Mouse (Mus musculus): ENCODE measurements around the gene B9d1. TPM values are rescaled to one million over a fixed set of nuclear protein-coding genes. Genes with fewer than 3 reads are reported as not detected.

Gene B9d1
- polyA plus RNA-seq, 2 experiments from 2014 or later: 2.7 to 4.5 TPM

DNA sequence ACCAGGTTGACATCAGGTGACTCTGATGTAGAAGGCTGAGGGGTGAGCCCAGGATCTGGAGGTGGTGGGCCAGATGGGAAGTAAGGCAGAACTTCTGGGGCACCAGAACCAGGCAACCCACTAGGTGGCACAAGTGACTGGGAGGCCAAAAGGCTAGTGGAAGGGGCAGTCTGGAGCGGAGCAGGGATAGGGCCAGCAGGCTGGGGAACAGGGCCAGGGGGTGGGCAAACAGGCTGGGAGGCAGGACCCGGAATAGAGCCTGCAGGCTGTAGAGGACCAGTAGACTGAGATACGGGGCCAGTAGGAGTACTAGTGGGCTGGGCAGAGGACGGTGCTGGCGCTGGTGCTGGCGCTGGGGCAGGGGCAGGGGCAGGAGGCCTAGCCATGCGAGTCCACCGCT, 15.1 kb upstream of the B9d1 start:
- no peak for ATAC-seq

DNA sequence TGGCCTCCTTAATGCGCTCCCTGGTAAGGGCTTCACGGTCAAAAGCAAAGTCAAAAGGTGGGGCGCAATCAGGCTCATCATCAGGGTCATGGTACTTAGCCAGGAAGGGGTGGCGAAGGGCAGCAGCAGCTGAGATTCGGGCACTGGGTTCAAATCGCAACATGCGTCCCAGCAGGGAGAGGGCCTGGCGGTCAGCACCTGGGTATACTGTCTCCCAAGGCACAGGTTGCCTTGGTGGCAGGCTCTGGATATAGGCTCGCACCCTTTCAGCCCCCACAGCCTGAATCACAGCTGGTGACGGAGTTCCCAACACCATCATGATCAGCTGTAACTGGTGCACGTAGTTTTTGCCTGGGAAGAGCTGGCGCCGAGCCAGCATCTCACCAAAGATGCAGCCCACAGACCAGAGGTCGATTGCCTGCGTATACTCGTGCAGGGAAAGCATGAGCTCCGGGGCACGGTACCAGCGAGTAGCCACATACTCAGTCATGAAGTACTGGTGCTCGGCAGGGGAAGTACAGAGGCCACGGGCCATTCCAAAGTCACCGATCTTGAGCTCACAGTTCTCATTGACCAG, 13.9 kb upstream of the B9d1 start:
- no peak for ATAC-seq

DNA sequence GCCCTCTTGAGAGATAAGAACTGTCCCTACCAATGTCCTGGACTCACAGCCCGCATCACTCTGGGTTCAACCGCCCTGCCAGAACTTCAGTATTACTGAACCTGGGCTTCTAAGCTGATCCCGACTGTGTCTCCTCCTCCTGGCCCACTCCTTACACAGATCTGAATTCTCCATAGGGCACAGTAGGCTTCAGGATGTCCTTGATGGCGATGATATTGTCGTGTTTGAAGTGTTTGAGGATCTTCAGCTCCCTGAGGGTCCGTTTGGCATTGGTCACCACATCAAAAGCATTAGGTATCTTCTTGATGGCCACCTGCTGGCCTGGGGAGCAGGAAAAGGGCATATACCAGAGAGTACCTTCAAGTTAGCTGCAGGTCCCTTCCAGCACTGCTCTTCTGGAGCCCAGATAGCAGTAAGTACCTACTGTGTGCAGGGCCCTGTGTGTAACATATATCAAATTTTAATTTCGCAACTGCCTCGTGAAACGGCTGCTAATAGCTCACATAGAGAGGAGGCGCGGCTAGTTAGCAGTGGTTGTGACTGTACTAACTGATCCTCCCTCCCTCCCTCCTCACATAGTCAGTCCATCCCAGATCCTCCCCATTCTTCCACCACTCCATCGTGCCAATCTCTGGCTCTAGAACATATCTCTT, 12.1 kb upstream of the B9d1 start:
- ATAC-seq: no peak

DNA sequence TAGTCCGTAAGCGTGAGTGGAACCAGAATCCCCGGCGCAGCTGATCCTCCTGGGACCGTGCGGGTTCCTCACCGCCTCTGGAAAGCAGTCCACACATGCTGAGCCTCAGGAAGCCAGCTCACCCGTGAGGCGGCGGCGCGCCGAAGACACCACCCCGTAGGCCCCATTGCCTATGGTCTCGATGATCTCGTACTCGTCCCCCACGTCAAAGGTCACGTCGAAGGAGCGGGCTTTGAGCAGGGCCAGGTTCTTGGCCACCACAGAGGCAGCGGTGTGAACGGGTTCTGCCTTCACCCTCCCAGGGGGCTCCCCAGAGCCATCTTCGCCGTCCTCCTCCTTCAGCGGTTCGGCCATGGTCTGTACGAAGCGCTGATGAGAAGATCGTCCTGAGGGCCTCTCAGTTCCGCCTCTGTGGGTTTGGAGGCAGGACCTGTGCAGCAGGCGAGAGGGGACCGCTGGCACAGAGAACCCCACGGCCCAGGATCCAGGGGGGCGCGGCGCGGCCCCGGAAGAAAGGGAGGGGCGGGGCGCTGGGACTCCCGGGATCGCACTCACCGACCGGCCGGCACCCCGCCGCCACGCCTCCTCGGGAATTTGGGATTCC, 11.3 kb upstream of the B9d1 start:
- ATAC-seq: peak; percentile 41

DNA sequence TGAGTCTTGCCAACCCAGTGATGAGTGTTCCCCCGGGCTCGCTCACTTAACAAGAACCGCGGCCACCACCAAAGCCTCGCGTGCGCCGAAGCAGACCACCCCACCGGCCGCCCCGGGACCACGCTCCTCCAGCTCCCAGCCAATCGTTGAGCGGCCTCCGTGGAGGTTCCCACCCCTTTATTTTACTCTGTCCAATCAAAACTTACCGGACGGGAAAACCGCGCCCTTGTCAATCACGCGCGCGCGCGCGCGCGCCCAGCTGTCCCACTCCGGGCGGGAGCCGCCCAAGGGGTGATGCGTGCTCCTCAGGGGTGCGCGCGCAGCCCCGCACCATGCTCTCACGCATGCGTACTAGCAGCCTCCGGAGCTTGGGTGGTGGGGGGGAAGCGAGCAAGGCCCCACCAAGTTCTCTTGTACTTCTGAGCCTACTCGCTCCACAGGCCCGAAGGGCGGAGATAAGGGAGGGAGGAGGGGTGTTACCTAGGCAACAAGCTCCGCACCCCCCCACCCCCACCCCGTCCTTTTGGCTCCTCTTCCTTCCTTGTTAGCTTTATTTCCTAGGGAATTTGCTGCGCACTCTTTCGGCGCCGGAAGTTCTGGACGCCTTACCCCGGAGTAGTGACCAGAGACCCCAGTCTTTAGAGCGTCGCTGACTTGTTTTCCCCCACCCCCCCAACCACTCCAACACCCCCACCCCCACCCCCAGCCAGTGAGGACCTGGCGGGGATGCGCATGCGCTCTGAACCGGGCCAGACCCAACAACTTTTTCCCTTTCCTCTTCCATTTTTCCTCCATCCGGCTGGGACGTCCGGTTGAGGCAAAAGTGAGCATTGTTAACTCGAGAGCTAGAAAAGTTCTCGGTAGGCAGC, 10.6 kb upstream of the B9d1 start, which contains the start of gene Mapk7:
Gene Mapk7, minus strand, starts transcription at position 278 of the 869 bp plus-strand sequence.
- ATAC-seq: peak; percentile 91

DNA sequence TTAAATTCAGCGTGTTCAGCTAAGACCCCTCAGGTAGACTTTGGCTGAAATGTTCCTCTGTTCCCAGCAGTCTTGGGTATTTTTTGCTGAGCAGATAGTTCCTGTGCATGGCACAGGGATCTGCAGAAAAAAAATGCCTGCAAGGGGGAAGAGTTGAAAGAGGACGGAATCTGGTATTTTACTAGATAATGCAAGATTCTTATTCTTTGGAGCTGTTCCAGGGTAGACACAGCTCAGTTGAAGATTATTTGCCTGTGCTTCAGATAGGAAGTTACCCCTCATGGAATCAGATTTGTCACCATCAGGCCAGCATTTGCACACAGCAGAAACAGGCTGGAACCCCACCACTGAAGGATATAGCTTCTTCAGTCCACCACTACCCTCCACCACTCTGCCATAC, 9.4 kb upstream of the B9d1 start:
- ATAC-seq: no peak

DNA sequence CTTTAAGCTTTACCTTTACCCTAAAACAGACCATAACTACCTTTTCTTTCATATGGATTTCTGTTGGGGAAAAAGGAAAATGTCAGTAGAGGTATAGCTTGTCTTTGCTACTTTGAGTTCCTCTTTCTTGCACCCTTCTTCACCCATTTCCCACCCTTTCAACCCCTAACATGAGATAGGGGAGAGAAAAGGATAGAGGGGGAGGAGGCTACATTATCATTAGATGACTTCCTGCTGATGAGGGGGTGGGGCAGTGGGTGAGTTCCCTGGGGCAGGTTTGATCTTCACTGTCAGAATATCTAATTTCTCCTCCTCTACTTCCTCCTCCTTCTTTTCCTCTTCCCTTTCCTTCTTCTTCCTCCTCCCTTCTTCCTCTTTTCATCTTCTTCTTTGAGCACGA, 7.5 kb upstream of the B9d1 start:
- no peak for ATAC-seq

DNA sequence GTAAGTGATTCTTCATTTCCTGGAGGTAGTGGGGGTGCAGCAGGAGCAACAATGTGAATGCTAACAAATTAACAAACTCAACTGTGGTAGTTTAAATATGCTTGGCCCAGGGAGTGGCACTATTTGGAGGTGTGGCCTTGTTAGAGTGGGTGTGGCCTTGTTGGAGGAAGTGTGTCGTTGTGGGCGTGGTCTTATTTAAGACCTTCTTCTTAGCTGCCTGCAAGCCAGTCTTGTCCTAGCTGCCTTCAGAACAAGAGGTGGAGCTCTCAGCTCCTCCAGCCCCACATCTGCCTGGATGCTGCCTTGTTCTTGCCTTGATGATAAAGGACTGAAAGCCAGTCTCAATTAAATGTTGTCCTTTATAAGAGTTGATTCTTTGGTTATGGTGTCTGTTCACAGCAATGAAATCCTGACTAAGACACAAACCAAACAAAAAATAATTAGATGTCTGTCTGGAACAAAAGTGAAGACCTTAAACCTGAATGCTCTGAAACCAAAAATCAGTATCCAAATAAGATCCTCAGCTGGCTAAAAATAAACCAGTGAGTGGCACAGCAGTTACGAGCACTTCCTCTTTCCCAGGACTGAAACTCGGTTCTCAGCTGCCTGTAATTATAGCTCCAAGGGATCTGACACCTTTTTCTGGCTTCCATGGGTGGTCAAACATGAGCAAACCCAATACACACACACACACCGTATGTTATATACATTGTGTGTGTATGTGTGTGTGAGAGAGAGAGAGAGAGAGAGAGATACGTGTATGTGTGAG, 6.0 kb upstream of the B9d1 start:
- ATAC-seq: no peak

DNA sequence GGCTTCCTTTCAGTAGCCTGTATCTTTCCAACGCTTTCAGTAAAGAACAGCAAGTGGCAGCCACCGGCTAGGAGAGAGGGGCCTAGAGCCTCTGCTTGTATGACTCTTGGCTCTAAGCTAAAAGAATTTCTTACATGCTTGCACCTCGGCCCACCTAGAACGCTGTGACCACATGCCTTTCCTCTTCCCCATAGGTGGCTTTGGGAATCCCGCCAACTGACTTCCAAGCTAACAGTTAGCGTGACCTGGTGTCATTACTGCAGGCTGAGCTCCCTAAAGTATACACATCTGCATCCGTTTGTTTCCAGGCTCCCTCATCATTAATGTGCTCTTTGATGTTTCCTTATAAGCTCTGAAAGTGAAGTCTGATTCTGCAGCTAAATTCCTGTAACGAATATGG, 1.0 kb upstream of the B9d1 start:
- no peak for ATAC-seq

DNA sequence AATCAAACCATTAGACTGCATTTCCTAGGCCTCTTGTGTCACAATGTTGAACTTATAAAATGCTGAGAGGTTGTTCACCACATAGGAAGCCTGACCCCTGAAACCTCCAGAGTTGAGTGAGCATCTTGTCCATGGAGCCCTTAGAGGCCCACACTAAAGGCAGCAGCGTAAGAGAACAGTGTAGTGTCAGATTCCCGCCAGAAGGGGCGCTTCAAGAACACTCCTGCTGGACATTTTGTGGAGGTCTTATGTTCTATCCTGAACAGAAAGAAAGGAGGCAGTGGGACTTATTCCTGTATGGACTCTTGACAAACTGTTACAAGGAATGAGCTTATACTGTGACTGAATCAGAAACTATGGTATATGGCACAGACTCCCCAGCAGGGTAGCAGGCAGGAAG, 10.0 kb downstream of the B9d1 start:
- ATAC-seq: no peak

DNA sequence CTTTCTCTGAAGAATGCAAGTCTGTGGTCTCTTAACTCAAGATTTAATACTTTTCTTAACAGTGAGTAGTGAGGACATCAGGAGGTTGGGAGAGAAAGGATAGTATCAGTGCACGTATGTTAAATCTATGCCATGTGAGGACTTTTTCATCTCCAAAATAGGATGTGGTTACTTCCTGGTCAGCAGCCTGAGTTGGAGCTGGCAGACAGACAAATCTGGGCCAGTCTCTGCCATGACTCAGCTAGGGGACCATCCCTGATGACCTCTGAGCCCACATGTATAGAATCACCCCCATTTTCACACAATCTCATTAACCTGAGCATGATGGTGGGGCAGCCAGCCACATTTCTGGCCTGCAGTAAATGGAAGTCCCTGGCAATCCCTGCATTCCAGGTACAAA, 13.0 kb downstream of the B9d1 start:
- no peak for ATAC-seq

DNA sequence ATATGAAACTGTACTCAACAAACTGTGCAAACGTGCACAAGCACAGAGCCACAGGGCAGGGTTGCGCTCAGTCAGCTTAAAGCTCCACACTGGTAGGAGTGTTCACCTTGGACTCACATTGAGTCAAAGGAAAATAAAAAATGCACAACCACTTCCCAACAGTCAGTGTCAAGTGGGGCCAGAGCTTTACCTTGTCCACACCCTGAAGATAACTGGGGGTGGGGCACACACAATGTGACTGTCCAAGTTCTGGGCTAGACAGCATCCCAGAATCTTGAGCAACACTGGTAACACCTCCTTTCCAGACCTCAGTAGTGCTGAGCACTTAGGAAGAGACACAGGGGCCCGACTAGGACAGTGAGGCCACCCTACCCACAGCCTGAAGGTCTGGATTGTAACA, 13.9 kb downstream of the B9d1 start:
- ATAC-seq: no peak

DNA sequence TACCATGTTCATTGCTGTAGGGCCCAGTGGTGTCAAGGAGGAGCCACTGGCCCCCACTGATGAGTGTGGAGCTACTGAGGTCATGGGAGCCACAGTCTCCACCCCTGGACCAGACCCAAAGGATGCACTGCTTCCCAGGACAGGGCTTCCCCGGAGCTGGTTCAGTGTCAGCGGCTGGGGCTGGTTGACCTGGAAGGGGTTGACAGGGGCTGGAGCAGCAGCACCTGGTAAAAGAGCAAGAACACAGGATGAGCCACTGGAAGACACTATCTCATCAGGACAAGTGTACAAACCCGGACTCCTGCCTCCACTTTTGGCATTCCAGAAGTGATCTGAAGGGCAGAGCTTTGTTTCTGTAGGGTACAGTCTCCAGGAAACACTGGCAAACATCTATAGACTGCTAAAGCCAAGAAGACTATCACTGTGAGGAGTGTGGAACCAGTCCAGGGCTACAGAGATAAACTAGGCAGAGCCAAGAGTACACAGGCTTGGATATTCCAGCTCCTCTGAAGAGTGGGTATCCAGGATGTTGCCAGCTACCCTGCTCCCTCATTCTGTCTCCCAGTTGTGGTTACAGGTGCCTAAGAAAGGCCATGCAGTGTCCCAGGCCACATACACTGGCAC, 14.7 kb downstream of the B9d1 start:
- ATAC-seq: no peak

DNA sequence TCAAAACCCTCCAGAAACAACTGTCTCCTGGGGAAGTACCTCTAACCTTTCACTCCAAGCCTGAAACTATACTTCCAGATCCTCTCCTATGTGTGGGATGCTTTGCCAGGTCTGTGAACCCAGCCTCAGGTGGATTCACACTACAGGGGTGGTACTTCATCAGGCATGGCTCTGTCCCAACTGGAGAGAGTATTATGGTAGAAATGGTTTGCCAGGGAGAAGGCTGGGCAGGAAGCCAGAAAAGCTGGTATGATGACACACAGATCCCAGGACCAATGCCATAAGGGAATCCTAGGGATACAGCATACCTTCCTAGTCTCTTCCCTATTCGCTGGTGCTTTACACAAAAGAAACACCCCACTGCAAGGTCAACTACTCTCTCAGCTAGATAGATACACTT, 21.9 kb downstream of the B9d1 start:
- no peak for ATAC-seq

DNA sequence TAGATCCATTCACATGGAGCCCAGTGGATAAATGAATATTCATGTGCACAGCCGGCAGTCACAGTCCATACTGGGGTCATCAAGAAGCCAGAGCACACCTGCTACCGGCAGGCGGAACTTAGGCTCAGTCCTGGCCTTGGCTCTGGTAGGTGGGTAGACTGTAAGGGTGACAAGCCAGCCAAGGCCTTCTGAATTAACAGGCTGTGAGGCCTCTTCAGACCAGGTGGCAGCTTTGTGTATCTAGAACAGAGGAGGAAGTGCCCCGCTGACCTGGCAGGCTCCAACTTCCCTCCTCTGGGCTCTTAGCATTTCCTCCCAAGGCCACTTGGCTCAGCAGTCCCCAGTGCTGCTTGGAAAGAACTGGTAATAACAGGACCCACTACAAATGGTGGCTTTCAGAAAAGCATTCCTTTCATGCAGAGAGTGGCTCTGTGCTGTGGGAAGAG, 24.3 kb downstream of the B9d1 start:
- ATAC-seq: no peak

DNA sequence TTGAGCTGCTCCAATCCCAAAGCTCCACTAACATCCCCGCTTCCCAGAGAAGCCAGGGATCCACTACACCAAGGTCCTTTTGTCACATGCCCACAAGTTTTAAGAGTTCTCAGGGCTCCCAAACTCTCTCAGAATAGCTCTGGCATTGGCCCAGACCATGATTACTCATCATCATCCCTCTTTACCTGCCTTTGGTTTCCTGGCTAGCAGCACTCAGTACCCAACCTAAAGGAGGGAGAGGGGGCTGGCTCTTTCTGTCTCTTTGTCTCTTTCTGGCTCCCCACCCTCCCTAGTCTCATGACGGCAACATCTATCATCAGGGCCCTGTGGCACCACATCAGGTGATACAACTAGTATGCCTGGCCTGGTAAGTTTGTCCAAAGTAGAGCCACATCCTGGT, 27.9 kb downstream of the B9d1 start:
- no peak for ATAC-seq

DNA sequence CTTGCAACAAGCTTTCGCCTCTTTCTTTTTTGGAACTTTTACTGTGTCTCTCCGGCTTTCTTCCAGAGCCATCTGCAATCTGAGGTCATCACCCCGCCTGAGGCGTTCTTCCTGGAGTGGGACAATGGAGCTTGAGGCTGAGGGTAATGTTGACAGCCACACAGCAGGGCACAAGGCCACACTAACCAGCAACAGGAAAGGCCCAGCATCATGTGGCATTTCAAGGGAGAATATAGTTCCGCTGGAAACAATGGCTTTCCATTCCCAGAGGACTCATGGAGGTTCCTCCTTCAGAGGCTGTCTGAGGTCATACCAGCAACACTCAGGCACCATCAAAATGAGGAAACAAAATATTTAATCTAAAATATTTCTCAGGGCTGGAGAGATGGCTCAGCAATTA, 28.6 kb downstream of the B9d1 start:
- ATAC-seq: no peak

DNA sequence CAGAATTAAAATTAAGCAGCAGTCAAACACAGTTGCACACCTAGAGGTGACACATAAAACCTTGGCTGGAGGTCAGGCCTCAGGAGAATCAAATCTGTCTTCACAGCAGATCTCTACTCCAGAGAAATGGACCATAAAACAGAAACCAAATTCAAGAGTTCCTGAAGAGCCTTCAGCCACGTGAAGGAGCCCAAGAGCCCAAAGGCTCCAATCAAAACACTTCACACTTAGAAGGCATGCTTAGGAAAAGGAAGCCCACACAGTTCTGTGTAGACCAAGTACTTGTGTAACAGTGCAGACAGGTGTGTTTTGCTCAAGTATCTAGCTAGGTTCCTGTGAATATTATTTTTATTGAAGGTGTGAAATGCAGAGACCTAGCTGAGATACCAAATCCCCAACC, 30.6 kb downstream of the B9d1 start:
- ATAC-seq: no peak

DNA sequence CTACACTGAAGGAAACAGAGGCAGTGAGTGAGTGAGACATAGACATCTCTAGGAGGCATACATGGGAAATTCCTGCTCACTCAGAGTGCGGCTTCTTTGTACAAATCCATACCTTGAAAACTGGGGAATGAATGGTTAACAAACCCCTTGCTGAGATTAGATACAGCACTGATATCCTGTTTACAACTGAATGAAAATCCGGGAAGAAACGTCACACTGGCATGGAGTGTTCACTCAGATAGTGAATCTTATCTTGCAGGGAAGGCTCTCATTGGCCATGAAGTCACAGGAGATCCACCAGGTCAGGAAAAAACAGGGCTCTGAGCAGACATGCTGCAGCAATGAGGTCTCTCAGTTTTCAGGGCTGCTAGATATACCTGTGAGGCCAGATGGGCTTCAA, 32.0 kb downstream of the B9d1 start:
- ATAC-seq: no peak

DNA sequence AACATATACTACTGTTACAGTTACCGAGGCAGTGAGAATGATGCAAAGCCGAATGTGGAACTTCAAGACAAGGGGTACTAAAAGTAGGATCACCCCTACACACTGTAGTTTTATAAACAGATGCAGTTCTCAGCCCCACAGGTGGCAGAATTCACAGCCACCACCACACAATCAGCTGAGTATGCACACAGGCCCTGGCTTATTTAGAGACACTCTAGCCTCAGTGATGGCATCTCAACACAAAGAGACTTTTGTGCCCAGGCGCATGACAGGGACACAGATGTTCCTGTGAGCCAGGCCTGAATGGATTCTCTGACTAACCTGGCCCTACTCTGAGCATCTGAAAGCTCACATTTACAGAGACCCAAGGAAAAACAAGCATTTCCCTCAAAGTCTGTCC, 32.4 kb downstream of the B9d1 start:
- no peak for ATAC-seq

DNA sequence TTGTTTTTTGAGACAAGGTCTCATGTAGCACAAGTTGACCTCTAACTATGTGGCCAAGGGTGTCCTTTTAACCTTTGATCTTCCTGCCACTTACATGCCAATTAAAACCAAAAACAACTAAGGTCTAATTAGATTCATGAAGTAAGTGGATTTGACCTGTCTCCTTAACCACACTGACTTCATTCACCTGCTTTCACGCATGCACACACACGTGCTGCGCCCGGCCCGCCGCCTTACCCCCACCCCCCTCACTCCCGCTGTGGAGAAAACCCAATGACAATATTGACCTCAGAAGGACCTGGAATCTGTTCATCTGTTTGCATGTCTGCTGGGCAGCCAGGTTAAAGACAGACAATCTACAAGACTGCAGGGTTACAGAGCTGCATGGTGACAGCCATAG, 35.7 kb downstream of the B9d1 start:
- ATAC-seq: no peak

DNA sequence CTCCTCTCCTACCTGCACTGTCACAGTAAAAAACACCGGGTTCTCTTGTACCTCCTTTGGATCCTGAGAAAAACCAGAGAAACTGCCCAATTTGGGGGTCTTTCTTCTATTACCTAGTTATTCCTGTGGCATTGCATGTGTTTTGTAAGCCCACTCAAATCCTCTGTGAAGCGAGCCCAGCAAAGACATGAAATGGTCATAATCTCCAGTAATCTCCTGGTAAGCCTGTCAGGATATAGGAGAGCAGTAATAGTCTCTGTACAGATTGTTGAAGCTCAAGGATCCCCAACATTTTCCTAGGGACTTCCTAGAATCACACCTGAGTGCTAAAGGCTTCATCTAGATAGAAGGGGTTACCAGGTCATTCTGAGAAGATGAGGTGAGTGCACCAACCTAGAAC, 36.2 kb downstream of the B9d1 start:
- ATAC-seq: no peak
